Mouse (Mus musculus): ENCODE data around the gene Mkrn2. TPM values are rescaled to one million over a fixed set of nuclear protein-coding genes. Genes with fewer than 3 reads are reported as not detected.

The Mkrn2 gene
- polyA plus RNA-seq (2017; shearing (Covaris generic)): 10 to 100 TPM; 29.1 to 37.1 TPM

DNA sequence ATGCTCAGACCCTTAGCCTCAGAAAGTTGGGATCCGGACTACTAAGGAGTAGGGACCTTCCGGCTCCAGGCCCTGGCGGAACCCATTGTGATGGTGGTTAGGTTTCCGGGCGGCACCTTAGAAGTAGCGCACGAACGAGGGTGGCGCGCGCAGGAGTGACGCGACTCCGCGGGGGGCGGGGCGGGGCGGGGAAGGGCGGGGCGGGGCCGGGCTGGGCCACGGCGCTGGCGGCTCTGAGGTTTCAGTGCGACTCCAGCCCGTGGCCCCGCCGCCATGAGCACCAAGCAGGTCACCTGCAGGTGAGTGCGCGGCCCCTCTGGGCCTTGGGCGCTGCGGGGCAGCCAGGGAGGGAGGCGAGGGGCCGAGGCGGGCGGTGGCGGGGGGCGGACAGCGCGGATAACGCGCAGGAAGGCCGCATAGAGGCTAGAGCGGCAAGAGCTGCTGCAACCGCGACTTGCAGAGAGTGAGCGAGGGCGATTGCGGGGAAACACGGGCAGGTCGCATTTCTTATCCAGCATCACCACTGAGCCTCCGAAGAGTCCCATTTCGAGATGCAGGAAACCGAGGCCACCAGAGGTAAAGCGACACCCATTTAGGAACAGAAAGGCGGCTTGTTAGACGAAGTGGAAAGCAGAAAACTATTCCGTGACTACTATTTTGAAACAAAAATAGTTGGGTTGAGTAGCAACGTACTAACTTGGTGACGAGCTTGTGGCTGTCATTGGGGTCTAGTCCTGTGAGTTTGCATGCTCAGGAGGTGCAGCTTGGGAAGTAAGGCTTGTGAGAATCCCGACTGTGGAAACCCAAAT, at the start of gene Mkrn2:
TSS of gene Mkrn2 (plus strand) at position 188 of the 809 bp plus-strand sequence.

DNA sequence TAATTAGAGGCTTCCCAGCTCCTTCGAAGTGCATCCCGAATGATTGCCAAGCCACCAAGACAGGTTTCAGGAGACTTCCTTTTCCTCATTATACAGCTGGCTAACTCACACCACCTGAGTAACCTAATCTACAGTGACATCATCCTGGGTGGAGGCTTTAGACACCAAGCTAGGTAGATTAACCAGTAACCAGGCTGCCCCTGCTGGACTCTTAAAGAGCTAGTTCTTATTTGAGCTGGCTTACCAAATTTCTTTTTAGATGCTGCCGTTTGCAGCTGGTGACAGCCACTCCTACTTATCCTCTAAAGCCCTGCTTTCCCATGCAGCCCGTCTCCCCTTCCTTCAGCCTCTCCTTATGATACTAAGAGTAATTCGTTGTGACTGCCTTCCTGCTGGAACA, 9.2 kb upstream of the Mkrn2 start, which contains the start of gene Mkrn2os:
TSS of gene Mkrn2os (minus strand) at position 119 of the 400 bp plus-strand sequence.

Other genes starting within 250 kb of the Mkrn2 start
- 1 to 10 TPM; 2.6 to 6.8 TPM for gene Pparg, start 241.0 kb upstream of the Mkrn2 start, polyA plus RNA-seq (2017; shearing (Covaris generic))
- gene Tsen2, start 57.2 kb upstream of the Mkrn2 start, polyA plus RNA-seq (2017; shearing (Covaris generic)): 10 to 100 TPM in 1 of 2 experiments, 1 to 10 TPM in 1; 5.8 to 14.1 TPM
- under 1 TPM; 0.09 to 0.33 TPM for gene Mkrn2os, start 9.3 kb upstream of the Mkrn2 start, polyA plus RNA-seq (2017; shearing (Covaris generic))
- 100 to 1,000 TPM; 100 to 102 TPM for gene Raf1, start 74.7 kb downstream of the Mkrn2 start, polyA plus RNA-seq (2017; shearing (Covaris generic))
- gene Tmem40, start 160.5 kb downstream of the Mkrn2 start, polyA plus RNA-seq (2017; shearing (Covaris generic)): not detected
- gene Cand2, start 172.6 kb downstream of the Mkrn2 start, polyA plus RNA-seq (2017; shearing (Covaris generic)): 1 to 10 TPM; 5.5 to 5.9 TPM
- 1,000 to 10,000 TPM; 2,529 to 4,590 TPM for gene Rpl32, start 206.8 kb downstream of the Mkrn2 start, polyA plus RNA-seq (2017; shearing (Covaris generic))
- 1 to 10 TPM in 1 of 2 experiments, under 1 TPM in 1; 0.09 to 1.3 TPM for gene Efcab12, start 236.5 kb downstream of the Mkrn2 start, polyA plus RNA-seq (2017; shearing (Covaris generic))

Data from activated CD4-positive, CD25-positive, alpha-beta regulatory T cell (primary cell).